Mouse (Mus musculus): ENCODE results near the gene Trabd2b. TPM values are rescaled to one million over a fixed set of nuclear protein-coding genes. Genes with fewer than 3 reads are reported as not detected.

The Trabd2b gene
- polyA plus RNA-seq, 1 experiment from 2014 or later: 0.58 TPM

DNA sequence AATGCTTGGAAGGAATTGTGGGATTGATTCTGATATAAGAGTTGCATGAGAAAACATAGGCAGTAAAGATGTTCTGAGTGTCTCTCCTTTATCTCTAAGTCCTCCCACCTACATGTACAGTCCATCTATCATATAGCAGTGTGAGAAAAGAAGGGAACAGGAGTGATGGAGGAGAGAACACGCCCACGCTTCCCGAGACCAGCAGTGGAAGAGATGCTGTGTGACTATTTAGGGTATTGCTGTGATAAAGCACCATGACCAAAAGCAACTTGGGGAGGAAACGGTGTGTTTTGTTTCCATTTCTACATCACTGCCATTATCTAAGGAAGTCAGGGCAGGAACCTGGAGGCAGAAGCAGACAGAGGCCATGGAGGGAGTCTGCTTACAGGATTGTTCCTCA, 235.9 kb downstream of the Trabd2b start:
- no peak for ATAC-seq
- no peaks in the 10 kb centered on the region for H3K9me3 ChIP-seq (replicated peaks; ENCODE audit: control insufficient read depth, low read length, poor library complexity, severe bottlenecking)
- no peak overlapping the region for H3K4me3 ChIP-seq (ENCODE audit: low read depth, low read length)
- no peak overlapping the region for H3K27ac ChIP-seq (ENCODE audit: low read length)
- no peaks in the 10 kb centered on the region for H3K36me3 ChIP-seq (ENCODE audit: control insufficient read depth, insufficient read depth, low read length)
- no peak overlapping the region for H3K4me2 ChIP-seq (ENCODE audit: low read length)
- H3K27me3 ChIP-seq (ENCODE audit: control insufficient read depth, insufficient read depth, low read depth, low read length): no peaks in the 10 kb centered on the region
- H3K9ac ChIP-seq (ENCODE audit: low read depth, low read length): no peak overlapping the region
- H3K4me1 ChIP-seq (ENCODE audit: control insufficient read depth, insufficient read depth, low read length): no peaks in the 10 kb centered on the region
- 90% methylated on average over 4 of the region's 4 CpGs for WGBS

GRCm38 (mm10) chr4:114643679-114644208, 237.2 kb downstream of the Trabd2b start:
- ATAC-seq: no peak
- Histone ChIP-seq H3K27ac (ENCODE audit: low read length) (no peak overlapping the region), H3K27me3 (ENCODE audit: control insufficient read depth, insufficient read depth, low read depth, low read length) (no peaks in the 10 kb centered on the region), H3K9me3 (replicated peaks; ENCODE audit: control insufficient read depth, low read length, poor library complexity, severe bottlenecking) (no peaks in the 10 kb centered on the region), H3K4me3 (ENCODE audit: low read depth, low read length) (no peak overlapping the region), H3K4me2 (ENCODE audit: low read length) (no peak overlapping the region), H3K36me3 (ENCODE audit: control insufficient read depth, insufficient read depth, low read length) (no peaks in the 10 kb centered on the region), H3K4me1 (ENCODE audit: control insufficient read depth, insufficient read depth, low read length) (no peaks in the 10 kb centered on the region), H3K9ac (ENCODE audit: low read depth, low read length) (no peak overlapping the region)
- whole genome bisulfite sequencing: 81% methylated on average over 20 of the region's 20 CpGs

DNA sequence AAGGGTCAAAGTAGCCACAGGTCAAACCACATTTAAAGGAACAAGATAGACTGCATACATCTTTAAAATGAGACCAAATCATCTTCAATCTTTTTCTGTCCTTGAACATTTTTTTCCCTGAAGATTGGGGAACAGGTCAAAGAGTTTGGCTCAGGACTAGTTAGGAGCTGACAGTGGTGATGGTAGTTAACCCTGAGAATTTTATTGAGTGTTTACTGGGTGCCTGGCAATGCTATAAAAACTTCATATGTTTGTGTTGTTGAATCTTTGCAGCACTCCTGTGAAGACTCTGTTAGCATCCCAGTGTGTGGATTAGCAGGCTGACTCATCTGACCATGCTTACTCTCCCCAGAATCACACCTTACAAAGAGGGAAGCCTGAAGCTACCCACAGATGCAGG, 238.8 kb downstream of the Trabd2b start:
- no peak for ATAC-seq

GRCm38 (mm10) chr4:114646825-114647681, 240.5 kb downstream of the Trabd2b start:
- Histone ChIP-seq H3K36me3 (ENCODE audit: control insufficient read depth, insufficient read depth, low read length) (no peaks in the 10 kb centered on the region), H3K4me1 (ENCODE audit: control insufficient read depth, insufficient read depth, low read length) (no peaks in the 10 kb centered on the region), H3K9me3 (replicated peaks; ENCODE audit: control insufficient read depth, low read length, poor library complexity, severe bottlenecking) (no peaks in the 10 kb centered on the region), H3K4me3 (ENCODE audit: low read depth, low read length) (no peak overlapping the region), H3K27ac (ENCODE audit: low read length) (no peak overlapping the region), H3K4me2 (ENCODE audit: low read length) (no peak overlapping the region), H3K9ac (ENCODE audit: low read depth, low read length) (no peak overlapping the region), H3K27me3 (ENCODE audit: control insufficient read depth, insufficient read depth, low read depth, low read length) (peaks cover 5% of the 10 kb centered on the region; the same call in 1 of the 2 replicates)
- no peak for ATAC-seq
- WGBS: 75% methylated on average over 13 of the region's 13 CpGs

More for the DNA sequence above, 238.8 kb downstream of the Trabd2b start:
- Histone ChIP-seq H3K9ac (ENCODE audit: low read depth, low read length) (no peak overlapping the region), H3K36me3 (ENCODE audit: control insufficient read depth, insufficient read depth, low read length) (no peaks in the 10 kb centered on the region), H3K4me2 (ENCODE audit: low read length) (no peak overlapping the region), H3K27me3 (ENCODE audit: control insufficient read depth, insufficient read depth, low read depth, low read length) (peaks cover 2% of the 10 kb centered on the region; the same call in 1 of the 2 replicates), H3K4me3 (ENCODE audit: low read depth, low read length) (no peak overlapping the region), H3K27ac (ENCODE audit: low read length) (no peak overlapping the region), H3K9me3 (replicated peaks; ENCODE audit: control insufficient read depth, low read length, poor library complexity, severe bottlenecking) (no peaks in the 10 kb centered on the region), H3K4me1 (ENCODE audit: control insufficient read depth, insufficient read depth, low read length) (no peaks in the 10 kb centered on the region)

- Histone ChIP-seq H3K27me3 (ENCODE audit: control insufficient read depth, insufficient read depth, low read depth, low read length) (peaks cover 5% of the 10 kb centered on the region; the same call in 1 of the 2 replicates), H3K4me2 (ENCODE audit: low read length) (no peak overlapping the region), H3K4me1 (ENCODE audit: control insufficient read depth, insufficient read depth, low read length) (no peaks in the 10 kb centered on the region), H3K9ac (ENCODE audit: low read depth, low read length) (no peak overlapping the region), H3K9me3 (replicated peaks; ENCODE audit: control insufficient read depth, low read length, poor library complexity, severe bottlenecking) (no peaks in the 10 kb centered on the region), H3K4me3 (ENCODE audit: low read depth, low read length) (no peak overlapping the region), H3K36me3 (ENCODE audit: control insufficient read depth, insufficient read depth, low read length) (no peaks in the 10 kb centered on the region), H3K27ac (ENCODE audit: low read length) (no peak overlapping the region)
- ATAC-seq: no peak
- 5% methylated on average over 4 of the region's 4 CpGs for WGBS
Observed at GRCm38 (mm10) chr4:114647689-114648088, 241.2 kb downstream of the Trabd2b start.

DNA sequence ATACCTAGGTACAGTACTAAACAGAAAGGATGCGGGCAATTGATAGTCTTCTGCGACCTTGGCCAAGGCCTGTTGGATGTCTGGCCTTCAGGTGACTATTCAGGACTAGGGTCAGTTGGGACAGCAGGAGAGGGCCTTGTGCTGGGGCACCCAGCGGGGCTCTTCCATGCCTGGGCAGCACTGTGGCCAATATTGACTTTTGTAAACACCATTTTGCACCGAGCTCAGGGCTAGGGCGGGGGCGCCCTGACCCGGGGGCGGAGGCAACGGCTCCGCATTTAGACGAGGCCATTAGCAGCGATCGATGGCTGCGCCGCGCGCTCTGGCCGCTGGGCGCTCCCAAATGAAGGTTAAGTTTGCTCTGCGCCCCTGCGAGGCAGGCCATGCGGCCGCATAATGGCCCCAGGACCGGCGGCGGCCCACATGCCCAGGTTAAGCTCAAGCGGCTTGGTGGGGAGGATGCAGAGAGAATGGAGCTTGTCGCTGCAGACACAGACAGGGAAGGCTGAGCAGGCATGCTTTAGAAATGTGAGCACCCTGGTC, 242.1 kb downstream of the Trabd2b start:
- Histone ChIP-seq H3K27me3 (ENCODE audit: control insufficient read depth, insufficient read depth, low read depth, low read length) (peaks cover 5% of the 10 kb centered on the region; the same call in 1 of the 2 replicates), H3K4me3 (ENCODE audit: low read depth, low read length) (peak overlapping the region; percentile 13; the same call in 1 of the 2 replicates), H3K4me2 (ENCODE audit: low read length) (peak overlapping the region; percentile 47; the same call in 1 of the 2 replicates), H3K4me1 (ENCODE audit: control insufficient read depth, insufficient read depth, low read length) (no peaks in the 10 kb centered on the region), H3K9ac (ENCODE audit: low read depth, low read length) (peak overlapping the region; percentile 13; the same call in 1 of the 2 replicates), H3K9me3 (replicated peaks; ENCODE audit: control insufficient read depth, low read length, poor library complexity, severe bottlenecking) (no peaks in the 10 kb centered on the region), H3K36me3 (ENCODE audit: control insufficient read depth, insufficient read depth, low read length) (no peaks in the 10 kb centered on the region), H3K27ac (ENCODE audit: low read length) (no peak overlapping the region)
- WGBS: 8% methylated on average over 28 of the region's 28 CpGs
- peak; percentile 38 for ATAC-seq

DNA sequence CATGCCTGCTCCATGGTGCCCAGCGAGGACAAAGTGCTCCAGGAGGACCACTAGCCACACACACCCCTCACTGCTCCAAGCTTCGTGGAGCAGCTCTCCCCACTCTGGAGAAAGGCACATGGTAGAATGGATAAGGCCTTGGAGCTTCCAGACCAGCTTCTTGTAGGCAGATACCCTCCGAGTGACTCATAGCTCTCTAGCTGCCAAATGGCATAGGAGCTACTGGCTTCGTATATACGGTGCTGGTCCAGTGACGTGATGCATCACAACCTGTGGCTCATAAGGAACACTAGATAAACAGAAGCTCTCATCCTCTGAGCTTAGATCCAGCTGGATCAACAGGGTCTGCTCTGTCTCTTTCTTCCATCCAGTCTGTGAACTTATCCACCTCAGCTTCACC, 244.0 kb downstream of the Trabd2b start:
- H3K9me3 ChIP-seq (replicated peaks; ENCODE audit: control insufficient read depth, low read length, poor library complexity, severe bottlenecking): no peaks in the 10 kb centered on the region
- 92% methylated on average over 6 of the region's 6 CpGs for WGBS
- H3K9ac ChIP-seq (ENCODE audit: low read depth, low read length): no peak overlapping the region
- no peak overlapping the region for H3K4me3 ChIP-seq (ENCODE audit: low read depth, low read length)
- no peaks in the 10 kb centered on the region for H3K4me1 ChIP-seq (ENCODE audit: control insufficient read depth, insufficient read depth, low read length)
- H3K27me3 ChIP-seq (ENCODE audit: control insufficient read depth, insufficient read depth, low read depth, low read length): peaks cover 5% of the 10 kb centered on the region; the same call in 1 of the 2 replicates
- H3K36me3 ChIP-seq (ENCODE audit: control insufficient read depth, insufficient read depth, low read length): no peaks in the 10 kb centered on the region
- ATAC-seq: no peak
- no peak overlapping the region for H3K4me2 ChIP-seq (ENCODE audit: low read length)
- H3K27ac ChIP-seq (ENCODE audit: low read length): no peak overlapping the region

DNA sequence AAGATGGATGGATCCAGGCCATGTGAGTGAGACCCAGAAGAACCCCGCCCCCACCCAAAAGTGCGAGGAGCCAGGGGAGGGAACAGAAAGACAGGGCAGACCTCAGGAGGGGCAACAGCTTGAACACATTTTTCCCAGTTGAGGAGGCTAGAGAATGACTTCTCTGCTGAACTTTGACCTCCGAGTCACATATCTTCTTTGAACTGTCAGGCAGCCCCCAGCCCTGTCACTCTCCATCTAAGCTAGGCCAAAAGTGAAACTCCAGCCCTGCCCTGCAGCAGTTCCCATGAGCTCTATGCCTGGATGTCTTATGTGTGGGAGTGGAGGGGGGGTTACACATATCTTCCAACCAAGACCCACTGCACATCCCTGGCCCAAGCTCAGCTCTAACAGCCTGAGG, 244.5 kb downstream of the Trabd2b start:
- ATAC-seq: no peak; the same call in 1 of the 2 replicates
- Histone ChIP-seq H3K36me3 (ENCODE audit: control insufficient read depth, insufficient read depth, low read length) (no peaks in the 10 kb centered on the region), H3K4me1 (ENCODE audit: control insufficient read depth, insufficient read depth, low read length) (no peaks in the 10 kb centered on the region), H3K4me3 (ENCODE audit: low read depth, low read length) (no peak overlapping the region), H3K27ac (ENCODE audit: low read length) (no peak overlapping the region), H3K9ac (ENCODE audit: low read depth, low read length) (no peak overlapping the region), H3K9me3 (replicated peaks; ENCODE audit: control insufficient read depth, low read length, poor library complexity, severe bottlenecking) (no peaks in the 10 kb centered on the region), H3K27me3 (ENCODE audit: control insufficient read depth, insufficient read depth, low read depth, low read length) (peaks cover 5% of the 10 kb centered on the region; the same call in 1 of the 2 replicates), H3K4me2 (ENCODE audit: low read length) (no peak overlapping the region)
- WGBS: 53% methylated on average over 3 of the region's 3 CpGs

DNA sequence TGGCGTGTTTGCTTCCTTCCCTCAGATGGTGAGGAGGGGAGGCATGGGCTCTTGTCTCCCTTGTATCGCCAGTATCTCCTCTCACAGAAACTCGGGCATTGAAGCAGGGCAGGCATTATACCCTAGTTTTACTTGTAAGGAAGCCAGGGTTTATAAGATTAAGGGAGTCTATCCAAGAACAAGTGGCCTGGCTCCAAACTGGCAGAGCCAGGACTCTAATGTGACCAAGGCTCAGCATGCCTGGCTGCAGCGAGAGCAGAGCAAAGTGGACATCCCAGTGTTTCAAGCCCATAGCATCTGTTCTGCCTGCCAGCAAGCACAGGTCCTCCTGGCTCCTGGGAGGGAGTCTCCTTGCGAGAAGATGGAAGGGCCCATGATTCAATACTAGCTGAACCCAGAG, 245.1 kb downstream of the Trabd2b start:
- Histone ChIP-seq H3K4me2 (ENCODE audit: low read length) (no peak overlapping the region), H3K9me3 (replicated peaks; ENCODE audit: control insufficient read depth, low read length, poor library complexity, severe bottlenecking) (no peaks in the 10 kb centered on the region), H3K4me3 (ENCODE audit: low read depth, low read length) (no peak overlapping the region), H3K27ac (ENCODE audit: low read length) (no peak overlapping the region), H3K9ac (ENCODE audit: low read depth, low read length) (no peak overlapping the region), H3K4me1 (ENCODE audit: control insufficient read depth, insufficient read depth, low read length) (no peaks in the 10 kb centered on the region), H3K36me3 (ENCODE audit: control insufficient read depth, insufficient read depth, low read length) (no peaks in the 10 kb centered on the region), H3K27me3 (ENCODE audit: control insufficient read depth, insufficient read depth, low read depth, low read length) (peaks cover 5% of the 10 kb centered on the region; the same call in 1 of the 2 replicates)
- no peak for ATAC-seq
- WGBS: 70% methylated on average over 5 of the region's 5 CpGs

All from midbrain, embryonic 16.5 days (tissue).